Mouse (Mus musculus): Measurements from ENCODE around the gene Arid1b. TPM values are rescaled to one million over a fixed set of nuclear protein-coding genes. Genes with fewer than 3 reads are reported as not detected.

Gene Arid1b
- polyA plus RNA-seq, 1 experiment from 2014 or later: 11.2 TPM

DNA sequence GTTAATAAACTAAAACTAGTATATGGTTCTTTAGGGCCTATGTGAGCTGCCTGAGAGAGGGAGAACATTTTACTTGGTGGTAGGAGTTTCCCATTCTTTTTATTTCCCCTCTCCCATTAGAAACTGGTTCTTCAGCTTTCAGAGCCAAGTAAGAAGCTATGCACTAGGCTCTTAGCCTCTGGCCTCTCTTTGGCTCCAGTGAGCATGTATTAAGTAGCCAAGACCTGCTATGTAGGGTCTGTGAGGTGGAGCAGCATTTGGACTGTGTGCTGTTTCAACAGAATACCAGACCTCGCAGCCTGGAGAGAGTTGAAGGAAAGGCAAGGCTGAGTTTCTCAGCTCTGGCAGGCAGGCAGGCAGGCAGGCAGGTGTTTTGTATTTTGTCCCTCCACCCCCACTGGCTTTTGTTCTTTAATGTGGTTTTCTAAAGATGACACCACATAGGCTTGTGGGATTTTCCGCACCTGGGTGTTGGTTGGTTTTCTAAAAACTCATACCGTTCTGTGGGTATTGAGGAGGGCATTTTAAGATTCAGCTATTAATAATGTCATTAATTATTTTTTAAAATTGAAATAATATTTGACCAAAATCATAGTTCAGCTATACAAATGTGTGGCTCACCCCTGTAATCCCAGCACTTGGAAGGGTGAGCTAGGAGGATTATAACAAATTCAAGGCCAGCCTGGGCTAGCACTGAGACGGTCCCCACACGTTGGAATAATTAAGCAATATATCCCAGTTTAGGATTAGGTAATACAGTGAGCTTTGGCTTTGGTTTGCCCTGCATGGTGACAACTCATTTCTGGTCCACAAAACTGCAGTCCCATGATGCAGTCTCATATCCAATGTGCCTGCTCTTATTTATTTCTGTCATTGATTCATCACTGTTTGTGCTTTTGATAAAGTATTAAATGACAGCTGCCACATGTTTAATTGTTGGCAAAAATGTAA lies 132.0 kb downstream of the Arid1b start:
- H3K4me1 ChIP-seq: peaks cover 7% of the 10 kb centered on the region; the same call in 1 of the 2 replicates
- WGBS: 80% methylated on average over 5 of the region's 5 CpGs
- peak; percentile 45; the same call in 1 of the 2 replicates for ATAC-seq (ENCODE audit: insufficient read depth, low FRiP score, low read depth)

DNA sequence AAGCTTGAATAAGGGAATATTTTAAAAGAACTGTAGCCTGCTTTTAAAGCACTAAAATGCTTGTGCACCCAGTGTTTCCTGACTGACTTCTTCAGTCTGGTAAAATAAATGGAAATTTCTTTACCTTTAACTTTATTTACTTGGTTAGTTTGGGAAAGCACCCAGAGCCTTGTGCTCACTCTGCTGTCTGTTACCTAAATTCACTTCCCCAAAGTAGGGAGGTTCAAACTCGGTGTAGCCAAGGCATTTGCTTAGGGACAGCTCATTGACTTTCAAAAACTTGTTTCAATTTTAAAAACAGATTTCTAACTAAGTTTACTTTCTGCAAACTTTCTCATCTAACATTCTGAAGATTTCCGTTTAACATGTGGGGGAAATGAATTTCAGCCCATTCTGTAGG lies 135.5 kb downstream of the Arid1b start:
- H3K36me3 ChIP-seq: no peaks in the 10 kb centered on the region
- H3K27me3 ChIP-seq (replicated peaks): no peaks in the 10 kb centered on the region
- no peaks in the 10 kb centered on the region for H3K9me3 ChIP-seq
- no peak overlapping the region for H3K27ac ChIP-seq
- no peak for ATAC-seq (ENCODE audit: insufficient read depth, low FRiP score, low read depth)
- H3K4me3 ChIP-seq (replicated peaks): no peak overlapping the region
- WGBS: 68% methylated on average over 2 of the region's 2 CpGs
- H3K4me1 ChIP-seq: no peaks in the 10 kb centered on the region
- no peak overlapping the region for H3K4me2 ChIP-seq
- no peak overlapping the region for H3K9ac ChIP-seq

More for the DNA sequence above, 132.0 kb downstream of the Arid1b start:
- Histone ChIP-seq H3K27ac (peak overlapping the region; percentile 70), H3K27me3 (replicated peaks) (no peaks in the 10 kb centered on the region), H3K4me2 (no peak overlapping the region), H3K36me3 (no peaks in the 10 kb centered on the region), H3K9me3 (no peaks in the 10 kb centered on the region), H3K4me3 (replicated peaks) (no peak overlapping the region), H3K9ac (no peak overlapping the region)

DNA sequence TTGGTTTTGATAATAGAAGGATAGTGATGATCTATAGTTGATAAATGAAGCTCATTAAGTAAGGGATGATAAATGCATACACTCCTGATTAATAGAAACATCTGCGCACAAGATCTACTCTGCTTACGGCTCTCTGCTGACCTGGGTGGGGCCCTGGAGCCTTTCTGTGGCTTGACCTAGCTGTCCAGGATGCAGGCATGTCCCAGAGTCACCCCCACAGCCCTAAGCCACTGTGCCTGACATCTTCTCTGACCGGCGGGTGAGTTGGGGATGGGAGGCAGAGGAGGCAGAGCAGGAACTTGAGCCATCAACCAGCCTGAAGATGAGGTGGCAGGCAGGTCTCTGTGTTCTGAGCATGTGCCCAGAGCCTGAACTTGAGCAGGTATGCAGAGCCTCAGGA lies 136.0 kb downstream of the Arid1b start:
- no peak overlapping the region for H3K4me3 ChIP-seq (replicated peaks)
- ATAC-seq (ENCODE audit: insufficient read depth, low FRiP score, low read depth): no peak
- 82% methylated on average over 4 of the region's 4 CpGs for WGBS
- H3K27me3 ChIP-seq (replicated peaks): no peaks in the 10 kb centered on the region
- H3K36me3 ChIP-seq: no peaks in the 10 kb centered on the region
- H3K9me3 ChIP-seq: no peaks in the 10 kb centered on the region
- H3K4me2 ChIP-seq: no peak overlapping the region
- no peaks in the 10 kb centered on the region for H3K4me1 ChIP-seq
- no peak overlapping the region for H3K27ac ChIP-seq
- no peak overlapping the region for H3K9ac ChIP-seq

DNA sequence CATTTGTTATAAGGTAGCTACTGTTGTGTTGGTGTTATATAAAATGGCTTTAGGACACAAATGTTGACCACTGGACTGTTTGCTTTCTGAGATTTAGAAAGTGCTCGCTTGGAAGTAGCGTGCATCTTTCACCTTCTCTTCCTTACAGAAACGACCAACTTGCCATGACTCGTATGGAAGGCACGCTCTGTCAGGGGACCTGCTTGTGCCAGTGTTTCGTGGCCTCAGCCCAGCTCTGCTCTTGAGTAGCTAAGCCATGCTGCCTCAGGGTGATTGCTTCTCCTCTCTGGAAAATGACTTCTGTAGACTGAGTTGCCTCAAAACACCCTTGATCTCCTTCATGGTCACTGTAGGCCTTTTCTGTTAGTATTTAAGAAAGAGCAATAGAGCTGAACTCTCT lies 137.6 kb downstream of the Arid1b start:
- WGBS: 93% methylated on average over 6 of the region's 6 CpGs
- Histone ChIP-seq H3K9me3 (no peaks in the 10 kb centered on the region), H3K4me1 (no peaks in the 10 kb centered on the region), H3K36me3 (no peaks in the 10 kb centered on the region), H3K27ac (no peak overlapping the region), H3K4me2 (no peak overlapping the region), H3K4me3 (replicated peaks) (no peak overlapping the region), H3K27me3 (replicated peaks) (no peaks in the 10 kb centered on the region), H3K9ac (no peak overlapping the region)
- no peak for ATAC-seq (ENCODE audit: insufficient read depth, low FRiP score, low read depth)

DNA sequence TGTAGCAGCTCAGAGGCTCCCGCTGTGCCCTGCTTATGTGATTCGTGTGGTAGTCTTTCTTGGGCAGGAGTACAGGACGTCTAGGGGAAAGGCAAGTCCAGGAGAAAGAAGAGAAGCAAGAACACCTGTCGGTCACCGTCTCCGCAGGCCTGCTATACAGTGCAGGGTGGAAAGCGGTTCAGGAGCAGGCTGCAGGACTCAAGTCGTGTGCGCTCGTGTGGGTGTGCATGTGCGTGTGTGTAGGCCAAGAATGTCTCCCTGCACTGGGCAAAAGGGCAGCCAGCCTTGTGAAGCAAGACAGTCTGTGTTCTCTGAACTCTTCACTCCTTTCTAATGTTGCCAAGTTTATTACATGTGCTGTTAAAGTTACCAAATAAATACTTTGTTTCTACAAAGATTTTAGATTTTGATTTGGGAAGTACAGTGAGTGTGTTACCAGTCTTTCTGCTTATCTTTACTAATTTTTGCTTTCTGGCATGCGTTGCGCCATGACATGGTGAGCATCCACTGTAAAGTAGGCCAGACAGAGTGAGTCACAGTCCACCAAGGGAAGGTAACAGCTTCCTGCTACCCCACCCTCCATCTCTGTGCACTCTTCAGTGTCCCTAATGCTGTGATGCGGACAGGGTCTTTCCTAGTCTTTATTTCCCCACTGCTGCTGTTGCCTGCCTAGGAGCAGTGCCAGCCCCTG lies 138.3 kb downstream of the Arid1b start:
- WGBS: 88% methylated on average over 14 of the region's 14 CpGs
- Histone ChIP-seq H3K27me3 (replicated peaks) (no peaks in the 10 kb centered on the region), H3K36me3 (no peaks in the 10 kb centered on the region), H3K4me3 (replicated peaks) (no peak overlapping the region), H3K9ac (no peak overlapping the region), H3K4me2 (no peak overlapping the region), H3K9me3 (no peaks in the 10 kb centered on the region), H3K27ac (no peak overlapping the region), H3K4me1 (no peaks in the 10 kb centered on the region)
- ATAC-seq (ENCODE audit: insufficient read depth, low FRiP score, low read depth): no peak

DNA sequence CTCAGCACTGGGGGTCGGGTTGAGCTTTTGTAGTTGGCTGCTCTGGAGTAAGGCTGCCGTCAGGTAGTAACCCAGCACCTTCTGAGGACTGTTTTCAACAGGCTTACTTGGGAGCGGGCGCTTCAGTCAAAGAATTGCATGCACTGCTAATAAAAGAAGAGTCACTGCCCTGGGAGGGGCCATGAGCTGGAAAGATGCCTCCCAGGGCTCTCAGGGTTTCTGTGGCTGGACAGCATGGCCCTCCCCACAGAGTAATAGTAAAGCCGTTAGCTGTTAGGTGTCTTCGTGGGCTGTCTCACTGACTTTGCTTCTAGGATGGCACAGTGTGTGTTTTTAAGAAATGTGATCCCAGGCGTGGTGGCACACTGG lies 138.8 kb downstream of the Arid1b start:
- no peak overlapping the region for H3K9ac ChIP-seq
- H3K36me3 ChIP-seq: no peaks in the 10 kb centered on the region
- WGBS: 87% methylated on average over 7 of the region's 7 CpGs
- H3K4me3 ChIP-seq (replicated peaks): no peak overlapping the region
- H3K27ac ChIP-seq: no peak overlapping the region
- no peaks in the 10 kb centered on the region for H3K27me3 ChIP-seq (replicated peaks)
- no peak overlapping the region for H3K4me2 ChIP-seq
- H3K4me1 ChIP-seq: no peaks in the 10 kb centered on the region
- ATAC-seq (ENCODE audit: insufficient read depth, low FRiP score, low read depth): no peak
- H3K9me3 ChIP-seq: no peaks in the 10 kb centered on the region

DNA sequence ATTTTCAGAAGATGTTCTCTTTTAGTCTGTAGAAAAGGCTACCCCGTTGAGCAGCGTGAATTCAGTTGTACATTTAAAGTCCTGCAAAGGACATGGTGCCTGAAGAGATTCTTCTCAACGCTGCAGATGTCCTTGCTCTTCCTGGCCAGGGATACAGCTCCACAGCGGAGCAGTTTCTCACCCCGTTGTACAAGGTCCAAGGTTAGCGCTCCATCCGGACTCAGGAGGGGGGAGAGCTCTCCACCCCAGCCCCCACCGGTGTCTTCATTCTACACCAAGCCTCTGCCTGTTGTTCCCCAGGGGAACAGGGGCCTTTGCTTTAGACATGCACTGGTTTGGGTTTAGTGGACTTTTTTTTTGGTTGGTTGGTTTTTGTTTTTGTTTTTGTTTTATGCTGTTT lies 139.7 kb downstream of the Arid1b start:
- Histone ChIP-seq H3K9me3 (no peaks in the 10 kb centered on the region), H3K4me3 (replicated peaks) (no peak overlapping the region), H3K4me2 (no peak overlapping the region), H3K9ac (no peak overlapping the region), H3K27me3 (replicated peaks) (no peaks in the 10 kb centered on the region), H3K36me3 (no peaks in the 10 kb centered on the region), H3K4me1 (no peaks in the 10 kb centered on the region; the same call in 1 of the 2 replicates), H3K27ac (no peak overlapping the region)
- 72% methylated on average over 8 of the region's 8 CpGs for WGBS
- no peak for ATAC-seq (ENCODE audit: insufficient read depth, low FRiP score, low read depth)

DNA sequence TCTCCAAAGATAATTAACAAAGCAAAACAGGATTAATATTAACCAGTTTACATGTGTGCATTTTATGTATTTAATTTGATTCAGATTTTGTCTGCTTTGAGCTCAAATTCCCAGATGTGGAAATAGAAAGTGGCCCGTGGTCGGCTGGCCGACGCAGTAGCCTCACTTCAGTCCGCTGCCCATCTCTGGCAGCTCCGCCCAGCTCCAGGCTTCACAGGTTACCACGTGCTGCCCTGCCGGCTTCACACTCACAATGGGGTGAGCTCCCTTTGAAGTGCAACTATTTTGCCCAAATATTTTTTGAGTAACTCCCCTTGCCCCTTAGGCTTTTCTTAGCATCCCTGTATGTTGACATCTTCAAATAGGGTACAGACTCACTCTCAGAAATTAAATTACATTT lies 140.1 kb downstream of the Arid1b start:
- WGBS: 58% methylated on average over 8 of the region's 8 CpGs
- H3K9ac ChIP-seq: no peak overlapping the region
- no peaks in the 10 kb centered on the region for H3K9me3 ChIP-seq
- no peak overlapping the region for H3K27ac ChIP-seq
- peaks cover under 1% of the 10 kb centered on the region; the same call in 1 of the 2 replicates for H3K4me1 ChIP-seq
- no peak for ATAC-seq (ENCODE audit: insufficient read depth, low FRiP score, low read depth)
- H3K4me3 ChIP-seq (replicated peaks): no peak overlapping the region
- no peaks in the 10 kb centered on the region for H3K36me3 ChIP-seq
- H3K27me3 ChIP-seq (replicated peaks): no peaks in the 10 kb centered on the region
- no peak overlapping the region for H3K4me2 ChIP-seq

DNA sequence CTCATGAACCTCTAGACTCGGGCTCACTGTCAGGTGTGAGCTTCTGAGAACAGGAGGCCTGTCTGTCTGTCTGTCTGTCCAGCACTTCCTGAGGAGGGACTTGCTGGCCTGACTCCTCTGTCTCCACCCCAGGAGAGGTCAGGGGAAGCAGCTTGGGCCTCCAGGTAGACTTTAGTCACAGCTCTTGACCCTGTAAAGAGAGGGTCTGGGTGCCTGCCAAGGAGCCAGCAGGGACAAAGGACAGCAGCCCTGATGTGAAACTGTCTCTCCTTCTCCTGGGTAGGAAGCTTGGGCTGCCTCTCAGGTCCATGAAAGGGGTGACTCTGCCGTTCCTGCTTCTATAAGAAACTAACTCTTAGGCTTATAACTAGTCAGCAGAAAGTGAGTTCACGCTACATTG lies 143.8 kb downstream of the Arid1b start:
- Histone ChIP-seq H3K9me3 (no peaks in the 10 kb centered on the region), H3K36me3 (no peaks in the 10 kb centered on the region), H3K4me3 (replicated peaks) (no peak overlapping the region), H3K9ac (no peak overlapping the region), H3K27me3 (replicated peaks) (no peaks in the 10 kb centered on the region), H3K27ac (peak overlapping the region; percentile 76; the same call in 1 of the 2 replicates), H3K4me1 (peaks cover 5% of the 10 kb centered on the region; the same call in 1 of the 2 replicates), H3K4me2 (no peak overlapping the region)
- ATAC-seq (ENCODE audit: insufficient read depth, low FRiP score, low read depth): no peak
- WGBS: 56% methylated on average over 3 of the region's 3 CpGs

DNA sequence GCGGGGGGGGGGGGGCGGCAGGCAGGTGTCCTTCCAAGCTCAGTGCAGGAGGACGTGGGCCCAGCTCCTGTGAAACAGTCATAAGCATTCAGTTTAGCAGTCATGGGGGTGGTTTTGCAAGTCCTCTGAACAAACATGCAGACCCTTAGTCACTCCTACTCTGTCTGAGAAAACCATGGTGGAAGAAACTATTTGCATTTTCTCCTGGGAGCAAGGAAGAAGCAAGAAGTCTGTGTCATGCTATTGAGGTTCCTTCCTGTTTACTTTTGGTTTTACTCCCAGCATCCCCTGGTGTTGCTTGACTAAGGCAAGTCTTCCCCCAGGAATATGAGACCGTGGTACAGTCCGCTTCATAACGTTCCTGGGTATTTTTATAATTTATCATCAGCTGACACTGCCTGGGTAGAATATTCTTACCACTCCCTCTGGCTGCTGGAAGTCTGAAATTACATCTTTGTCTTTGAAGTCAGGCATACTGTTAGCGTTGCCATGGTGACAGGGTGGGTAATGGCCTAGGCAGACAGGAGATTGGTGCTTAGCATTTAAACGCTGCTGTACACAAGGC lies 144.6 kb downstream of the Arid1b start:
- H3K27me3 ChIP-seq (replicated peaks): no peaks in the 10 kb centered on the region
- H3K9me3 ChIP-seq: no peaks in the 10 kb centered on the region
- H3K27ac ChIP-seq: peak overlapping the region; percentile 76; the same call in 1 of the 2 replicates
- H3K36me3 ChIP-seq: no peaks in the 10 kb centered on the region
- no peak overlapping the region for H3K4me3 ChIP-seq (replicated peaks)
- H3K4me1 ChIP-seq: peaks cover 5% of the 10 kb centered on the region; the same call in 1 of the 2 replicates
- H3K9ac ChIP-seq: no peak overlapping the region
- WGBS: 11% methylated on average over 8 of the region's 8 CpGs
- ATAC-seq (ENCODE audit: insufficient read depth, low FRiP score, low read depth): peak; percentile 83
- H3K4me2 ChIP-seq: peak overlapping the region; percentile 22

DNA sequence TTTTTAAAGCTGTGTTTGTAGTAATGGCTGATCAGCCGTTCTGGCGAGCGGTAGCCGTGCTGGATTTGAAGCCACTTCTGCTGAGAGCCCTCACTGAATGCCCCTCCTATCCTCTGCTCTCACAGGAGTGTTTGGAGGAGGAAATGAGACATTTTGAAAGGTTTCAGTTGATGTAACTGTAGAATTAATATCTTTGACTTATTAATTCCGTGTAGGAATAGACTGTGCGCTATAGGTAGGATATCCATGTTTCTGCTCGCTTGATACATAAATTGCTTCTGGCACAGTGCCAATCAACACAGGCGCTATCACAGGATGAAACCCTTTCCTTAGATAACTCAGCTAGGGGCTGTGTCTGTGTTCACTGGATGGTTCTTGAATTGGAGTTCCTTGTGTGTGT lies 145.4 kb downstream of the Arid1b start:
- no peaks in the 10 kb centered on the region for H3K27me3 ChIP-seq (replicated peaks)
- no peak for ATAC-seq (ENCODE audit: insufficient read depth, low FRiP score, low read depth)
- 46% methylated on average over 8 of the region's 8 CpGs for WGBS
- H3K36me3 ChIP-seq: no peaks in the 10 kb centered on the region
- no peak overlapping the region for H3K4me2 ChIP-seq
- H3K4me3 ChIP-seq (replicated peaks): no peak overlapping the region
- H3K9ac ChIP-seq: no peak overlapping the region
- H3K4me1 ChIP-seq: peaks cover 5% of the 10 kb centered on the region; the same call in 1 of the 2 replicates
- H3K9me3 ChIP-seq: no peaks in the 10 kb centered on the region
- H3K27ac ChIP-seq: 0 out of 2 replicates have a peak overlapping the region, but pooled peaks have one; percentile 33

Data from stomach, embryonic 15.5 days (tissue).